Mouse (Mus musculus): ENCODE results near the gene Krt12. TPM values are rescaled to one million over a fixed set of nuclear protein-coding genes. Genes with fewer than 3 reads are reported as not detected.

The Krt12 gene
- not detected for total RNA-seq (2023)

GRCm38 (mm10) chr11:99422159-99422558 is at the start of gene Krt12:
TSS of gene Krt12 (minus strand) at chr11:99422259.

GRCm38 (mm10) chr11:99437972-99438371 is 15.9 kb upstream of the Krt12 start, which contains the start of gene Krt20:
TSS of gene Krt20 (minus strand) at chr11:99438150.

GRCm38 (mm10) chr11:99389264-99389663 is 32.8 kb downstream of the Krt12 start, which contains the start of gene Krt10:
TSS of gene Krt10 (minus strand) at chr11:99389364.

GRCm38 (mm10) chr11:99374803-99375202 is 47.3 kb downstream of the Krt12 start, which contains the start of gene Krt28:
TSS of gene Krt28 (minus strand) at chr11:99374903.

Other genes starting within 250 kb of the Krt12 start
- gene Smarce1, start 191.2 kb downstream of the Krt12 start, total RNA-seq (2023) = 10 to 100 TPM; 51.9 to 62.5 TPM
- gene Krt222, start 178.2 kb downstream of the Krt12 start, total RNA-seq (2023) = not detected
- not detected for gene Krt24, start 137.0 kb downstream of the Krt12 start, total RNA-seq (2023)
- gene Krt25, start 99.3 kb downstream of the Krt12 start, total RNA-seq (2023) = not detected
- not detected for gene Krt26, start 84.3 kb downstream of the Krt12 start, total RNA-seq (2023)
- not detected for gene Krt27, start 71.2 kb downstream of the Krt12 start, total RNA-seq (2023)
- gene Krt28, start 47.4 kb downstream of the Krt12 start, total RNA-seq (2023) = not detected
- not detected for gene Krt10, start 32.9 kb downstream of the Krt12 start, total RNA-seq (2023)
- not detected for gene Krt20, start 15.9 kb upstream of the Krt12 start, total RNA-seq (2023)
- not detected for gene Krt23, start 70.9 kb upstream of the Krt12 start, total RNA-seq (2023)
- gene Krt39, start 99.1 kb upstream of the Krt12 start, total RNA-seq (2023) = not detected
- gene Krt40, start 120.9 kb upstream of the Krt12 start, total RNA-seq (2023) = not detected
- not detected for gene Krtap3-3, start 128.6 kb upstream of the Krt12 start, total RNA-seq (2023)
- not detected for gene Krtap3-2, start 134.6 kb upstream of the Krt12 start, total RNA-seq (2023)
- not detected for gene Gm11939, start 137.2 kb upstream of the Krt12 start, total RNA-seq (2023)
- not detected for gene Krtap3-1, start 144.4 kb upstream of the Krt12 start, total RNA-seq (2023)
- gene Krtap1-5, start 158.8 kb upstream of the Krt12 start, total RNA-seq (2023) = not detected
- gene Krtap1-4, start 161.4 kb upstream of the Krt12 start, total RNA-seq (2023) = not detected
- not detected for gene Krtap1-3, start 169.1 kb upstream of the Krt12 start, total RNA-seq (2023)
- not detected for gene Krtap9-3, start 175.8 kb upstream of the Krt12 start, total RNA-seq (2023)
- gene Gm11938, start 181.0 kb upstream of the Krt12 start, total RNA-seq (2023) = not detected
- not detected for gene Gm11937, start 187.9 kb upstream of the Krt12 start, total RNA-seq (2023)
- not detected for gene Krtap2-4, start 192.6 kb upstream of the Krt12 start, total RNA-seq (2023)
- not detected for gene Gm11562, start 198.2 kb upstream of the Krt12 start, total RNA-seq (2023)
- gene Krtap4-1, start 206.0 kb upstream of the Krt12 start, total RNA-seq (2023) = not detected
- not detected for gene Krtap4-2, start 212.8 kb upstream of the Krt12 start, total RNA-seq (2023)
- gene Krtap4-7, start 221.8 kb upstream of the Krt12 start, total RNA-seq (2023) = not detected
- gene Gm11555, start 228.0 kb upstream of the Krt12 start, total RNA-seq (2023) = not detected
- not detected for gene Gm11563, start 236.7 kb upstream of the Krt12 start, total RNA-seq (2023)
- gene Krtap4-6, start 243.7 kb upstream of the Krt12 start, total RNA-seq (2023) = not detected

All from neutrophil, adult 59 days (primary cell).